Mouse (Mus musculus) Muller cell, postnatal 12 days (primary cell): ENCODE results near the gene Slc16a10.

Experiments
- DNase-seq: peaks from one replicate; pipeline ENCODE4 v3.0.0-alpha.2; 2015; ENCODE audit errors: inconsistent ontology term

The Slc16a10 gene

DNA sequence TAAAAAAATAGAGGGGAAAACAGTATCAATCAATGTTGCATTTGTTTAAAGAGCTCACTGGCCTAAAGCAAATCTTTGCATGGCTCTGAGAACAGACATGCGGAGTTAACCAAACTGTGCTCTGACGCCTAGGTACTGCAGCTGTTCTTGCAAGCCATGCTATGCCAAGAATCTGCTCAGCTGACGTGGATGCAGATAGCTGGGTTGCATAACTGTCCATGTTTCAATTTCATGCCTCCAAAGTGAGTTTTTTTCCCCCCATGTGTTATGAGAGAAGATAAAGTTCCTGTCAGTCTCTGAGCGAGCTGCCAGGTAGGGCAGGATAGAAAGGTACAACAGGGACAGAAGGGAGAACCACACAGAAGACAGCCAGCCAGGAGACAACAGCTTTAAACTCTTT lies 72.8 kb downstream of the Slc16a10 start:
- DNase-seq = no peak

DNA sequence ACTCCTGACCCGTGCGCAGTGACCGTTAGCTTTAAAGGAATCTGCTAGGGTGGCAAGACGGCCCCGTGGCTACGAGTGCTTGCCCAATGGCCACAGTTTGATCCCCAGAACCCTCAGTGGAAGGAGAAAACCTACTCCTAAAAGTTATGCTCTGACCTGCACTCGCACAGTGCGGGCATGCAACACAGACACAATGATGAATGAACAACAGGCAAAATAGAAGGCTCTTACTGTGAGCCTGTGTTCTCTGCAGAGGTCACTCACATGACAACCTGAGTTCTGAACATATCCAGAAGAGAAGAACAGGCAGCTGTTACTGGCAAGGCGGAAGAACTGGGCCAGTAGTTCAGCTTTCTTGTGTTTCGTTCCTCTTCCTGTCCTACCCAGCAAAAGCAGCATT lies 73.5 kb downstream of the Slc16a10 start:
- DNase-seq = no peak

DNA sequence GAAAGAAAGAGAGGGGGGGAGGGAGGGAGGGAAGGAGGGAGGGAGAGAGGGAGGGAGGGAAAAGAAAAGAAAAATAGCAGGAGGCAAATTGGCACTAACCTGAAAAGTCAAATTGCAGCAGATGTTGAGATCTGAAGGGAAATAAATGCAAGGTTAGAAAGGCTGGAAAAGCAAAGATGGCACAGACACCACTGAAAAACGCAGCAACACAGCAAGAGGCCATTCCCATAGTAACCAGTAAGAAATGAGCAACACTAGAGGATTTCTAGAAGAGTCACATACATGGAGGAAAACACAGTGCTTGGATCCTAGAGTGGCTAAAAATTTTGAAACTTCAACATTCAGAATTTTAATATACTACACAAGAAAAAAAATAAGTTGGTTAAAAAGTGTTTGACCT lies 74.5 kb downstream of the Slc16a10 start:
- DNase-seq = no peak

DNA sequence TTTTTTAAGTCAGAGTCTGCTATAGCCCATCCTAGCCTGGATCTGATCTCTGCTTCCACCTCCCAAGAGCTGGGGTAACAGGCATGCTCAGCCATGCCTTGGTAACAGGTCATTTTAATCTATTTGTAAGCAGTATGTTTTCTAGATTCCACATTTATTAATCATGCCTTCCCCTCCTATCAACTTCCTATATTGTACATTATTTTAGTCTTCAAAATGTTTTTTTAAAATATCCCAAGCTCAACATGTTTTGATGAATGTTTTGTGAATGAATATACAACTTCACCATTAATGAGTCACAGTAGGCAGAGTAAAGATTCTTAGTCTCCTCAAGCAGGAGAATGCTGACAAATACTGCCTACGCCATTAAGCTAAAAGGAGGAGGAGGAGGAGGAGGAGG lies 75.0 kb downstream of the Slc16a10 start:
- peak; percentile 9 for DNase-seq

DNA sequence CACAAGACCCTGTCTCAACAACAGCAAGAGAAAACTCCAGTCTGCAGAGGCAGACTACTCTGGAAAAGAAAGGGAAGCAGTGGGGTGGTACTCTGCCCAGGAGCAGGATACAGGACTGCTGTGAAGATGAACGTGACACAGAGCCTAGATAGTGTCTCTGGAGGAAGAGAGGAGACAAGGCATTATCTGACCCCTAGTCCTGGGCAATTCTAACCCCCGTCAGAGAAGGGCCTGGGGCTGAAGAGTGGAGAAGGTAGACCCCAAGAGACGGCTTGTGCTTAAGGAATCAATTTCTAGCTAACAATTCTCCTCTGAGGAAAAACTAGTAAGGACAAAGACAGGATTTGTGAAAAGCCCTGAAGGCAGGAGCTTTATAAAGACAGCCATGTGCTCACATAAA lies 76.7 kb downstream of the Slc16a10 start:
- DNase-seq = no peak

DNA sequence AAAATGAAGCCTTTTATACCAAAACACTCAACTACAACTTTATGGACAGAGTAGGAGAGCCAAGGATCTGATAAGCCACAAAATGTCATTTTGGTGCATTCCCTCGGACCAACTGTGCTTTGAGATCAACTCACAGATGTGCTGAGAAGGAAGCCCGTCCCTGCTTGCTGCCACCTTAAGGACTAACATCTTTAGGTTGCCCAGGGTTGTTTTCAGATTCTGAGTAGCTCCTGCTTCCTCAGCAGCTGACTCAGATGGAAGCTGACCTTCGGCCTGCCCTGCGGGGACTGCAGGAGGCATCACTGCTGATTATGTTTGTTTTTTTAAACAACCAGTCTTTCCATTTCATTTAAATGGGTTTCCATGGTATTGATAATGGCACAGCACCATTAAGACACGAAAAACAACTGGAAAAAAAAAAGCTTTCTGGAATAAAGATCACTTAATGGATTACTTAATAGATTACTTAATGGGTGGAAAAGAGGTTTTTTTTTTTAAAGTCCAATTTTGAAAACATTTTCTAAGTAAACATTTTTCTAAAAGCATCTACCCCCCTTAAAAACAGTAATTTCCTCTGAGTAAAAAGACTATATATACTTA lies 78.7 kb downstream of the Slc16a10 start:
- DNase-seq = no peak

DNA sequence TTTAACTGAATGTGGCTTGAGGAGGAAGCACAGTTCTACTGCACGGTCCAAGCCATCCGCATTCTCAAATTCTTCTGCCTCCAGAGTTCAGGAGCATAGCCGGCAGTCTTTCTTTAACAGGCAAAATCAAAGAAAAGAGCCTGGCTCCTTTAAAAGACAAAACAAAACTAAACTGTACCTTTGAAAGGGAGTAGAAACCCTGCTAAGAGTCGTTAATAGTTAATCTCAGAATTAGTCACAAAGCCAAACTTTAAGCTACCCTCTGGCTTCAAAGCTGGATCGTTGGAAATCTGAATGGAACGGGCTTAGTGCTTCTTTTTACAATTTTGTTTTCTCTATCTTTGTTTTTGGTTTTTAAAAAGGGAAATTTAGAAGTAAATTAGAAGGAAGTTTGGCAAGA lies 79.2 kb downstream of the Slc16a10 start:
- no peak for DNase-seq

DNA sequence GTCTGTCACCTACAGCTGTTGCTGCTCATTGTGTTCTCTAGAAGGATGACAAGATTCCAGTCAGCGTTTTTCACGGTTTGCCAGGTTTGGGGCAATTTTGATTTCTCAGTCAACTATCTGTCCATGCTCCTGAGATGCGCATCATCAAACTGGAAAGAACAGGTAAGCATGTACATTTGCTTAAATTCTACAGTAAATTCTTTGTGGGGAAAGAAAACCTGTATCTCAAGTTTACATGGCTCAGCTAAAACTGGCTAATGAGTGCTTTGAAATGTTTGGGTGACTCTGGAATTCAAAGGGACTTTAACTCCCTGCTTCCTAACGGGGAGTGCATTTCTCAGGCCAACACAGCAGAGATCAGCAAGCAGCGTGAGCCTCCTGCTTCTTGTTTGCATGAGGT lies 80.1 kb downstream of the Slc16a10 start:
- no peak for DNase-seq

DNA sequence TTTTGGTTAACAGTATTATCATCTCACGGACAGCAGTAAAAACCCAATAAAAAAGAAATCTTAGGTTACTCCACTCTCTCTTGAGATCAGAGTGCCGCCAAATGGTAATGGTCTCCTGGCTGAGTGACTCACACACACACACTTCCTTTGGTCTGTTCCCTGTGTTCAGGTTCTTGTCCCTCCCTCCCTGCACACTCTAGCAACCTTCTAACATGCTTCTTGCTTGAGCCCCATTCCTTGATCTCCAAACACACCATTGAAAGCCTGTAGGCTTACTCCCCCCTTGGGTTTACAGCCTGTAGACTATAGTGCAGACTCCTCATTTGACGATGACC lies 83.3 kb downstream of the Slc16a10 start:
- no peak for DNase-seq

DNA sequence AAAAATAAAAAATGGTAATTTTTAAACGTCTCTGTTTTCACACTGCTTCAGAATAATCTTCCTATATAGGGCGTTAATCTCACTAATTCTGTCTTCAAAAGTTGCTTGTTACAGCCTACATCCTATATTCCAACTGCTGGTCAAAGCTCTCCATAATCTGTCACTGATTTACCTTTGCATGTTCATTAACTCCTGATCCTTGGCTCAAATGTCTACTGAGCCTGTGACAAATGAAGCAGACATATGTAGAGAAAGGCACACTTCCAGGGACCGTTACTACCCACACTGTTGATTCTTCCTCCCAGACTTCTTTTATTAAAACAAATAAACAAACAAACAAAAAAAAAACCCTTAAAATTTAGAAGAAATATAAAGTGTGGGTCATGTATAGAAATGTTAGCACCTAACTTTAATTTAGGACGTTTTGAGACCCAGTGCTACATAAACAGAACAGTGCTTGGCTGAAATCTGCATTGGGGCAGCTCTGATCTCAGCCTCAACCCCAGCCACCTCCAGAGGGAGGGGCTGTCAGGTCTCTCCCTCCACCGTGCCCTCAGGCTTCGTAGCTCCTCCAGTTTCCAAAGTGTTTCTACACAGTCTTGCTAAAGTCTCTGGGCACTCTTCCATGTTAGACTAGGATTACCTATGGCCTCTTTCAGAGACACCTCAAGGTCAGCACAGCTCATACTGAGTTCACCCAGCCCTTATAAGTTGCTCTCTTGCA lies 83.8 kb downstream of the Slc16a10 start:
- DNase-seq = no peak

DNA sequence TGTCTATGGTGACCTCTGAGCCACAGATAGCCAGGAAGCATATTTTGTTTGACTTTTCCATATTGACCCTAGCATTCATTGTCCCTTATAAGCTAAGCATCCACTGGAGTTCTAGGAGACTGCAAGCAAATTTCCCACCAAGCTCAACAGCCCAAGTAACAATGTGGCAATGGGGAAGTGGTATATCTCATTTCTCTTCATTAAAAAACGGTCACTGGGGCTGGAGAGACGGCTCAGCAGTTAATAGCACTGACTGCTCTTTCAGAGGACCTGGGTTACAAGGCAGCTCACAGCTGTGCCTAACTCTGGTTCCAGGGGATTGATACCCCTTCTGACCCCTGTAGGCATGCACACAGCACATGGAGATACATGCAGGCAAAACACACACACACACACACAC lies 84.4 kb downstream of the Slc16a10 start:
- no peak for DNase-seq

DNA sequence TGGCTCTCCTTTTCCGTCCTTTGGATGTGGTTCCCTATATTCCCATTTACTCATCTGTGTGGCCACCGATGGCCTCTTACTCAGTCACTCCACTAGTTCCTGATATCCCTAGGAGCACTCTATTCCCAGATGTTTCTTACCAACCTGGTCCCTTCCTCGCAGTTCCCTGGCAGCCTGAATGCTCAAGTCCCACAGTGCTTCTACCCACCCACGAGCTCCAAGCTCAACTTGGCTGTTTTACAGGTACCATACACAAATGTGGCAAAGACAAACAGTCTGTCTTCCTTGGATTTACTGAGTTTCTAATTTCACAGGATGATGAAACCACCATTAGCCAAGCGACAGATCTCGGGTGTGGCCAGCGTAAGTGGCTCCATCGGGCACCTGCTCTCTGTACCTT lies 87.6 kb downstream of the Slc16a10 start:
- DNase-seq = no peak

DNA sequence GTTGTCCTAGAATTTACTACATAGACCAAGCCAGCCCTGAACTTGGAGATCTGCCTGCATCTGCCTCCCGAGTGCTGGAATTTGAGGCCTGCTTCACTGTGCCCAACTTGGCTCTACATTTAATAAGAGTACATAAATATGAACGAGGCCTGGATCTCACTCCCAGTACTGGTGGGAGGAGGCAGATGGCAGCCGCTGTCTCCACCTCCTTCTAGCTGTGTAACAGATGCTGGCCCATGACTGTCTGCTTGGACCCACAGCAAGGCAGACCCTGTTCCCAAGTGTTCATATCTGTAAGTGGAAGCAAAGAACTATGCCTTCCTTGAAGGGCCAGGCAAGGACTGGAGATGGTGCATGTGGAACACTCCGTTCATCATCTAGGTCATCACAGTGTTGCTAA lies 88.2 kb downstream of the Slc16a10 start:
- no peak for DNase-seq

DNA sequence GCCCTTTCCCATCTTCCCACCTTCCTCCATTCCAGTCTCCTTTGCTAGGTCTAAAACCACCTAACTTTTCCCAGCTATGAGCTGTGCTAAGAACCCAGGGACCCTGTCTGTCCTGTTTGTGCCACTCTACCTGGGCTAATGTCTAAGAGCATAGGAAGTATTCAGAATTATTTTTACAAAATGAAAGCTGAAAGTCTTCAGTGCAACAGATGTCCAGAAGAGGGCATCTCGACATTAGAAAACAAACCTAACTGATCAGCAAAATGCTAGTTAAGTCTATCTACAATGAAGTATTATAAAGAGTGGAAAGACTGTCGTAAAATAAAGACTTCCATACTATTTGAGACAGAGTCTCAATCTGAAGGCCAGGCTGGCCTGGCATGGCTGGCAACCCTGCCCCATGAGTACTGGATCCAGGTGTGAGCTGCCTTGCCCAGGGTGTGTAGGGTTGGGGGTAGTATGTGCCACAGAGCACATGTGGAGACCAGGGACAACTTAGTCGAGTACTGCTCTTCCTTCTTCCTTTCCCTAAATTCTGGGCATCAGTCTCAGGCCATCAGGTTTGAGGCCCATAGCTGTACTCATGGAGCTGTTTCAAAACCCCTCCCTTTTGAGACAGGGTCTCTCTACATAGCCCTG lies 88.7 kb downstream of the Slc16a10 start:
- peak; percentile 13 for DNase-seq

DNA sequence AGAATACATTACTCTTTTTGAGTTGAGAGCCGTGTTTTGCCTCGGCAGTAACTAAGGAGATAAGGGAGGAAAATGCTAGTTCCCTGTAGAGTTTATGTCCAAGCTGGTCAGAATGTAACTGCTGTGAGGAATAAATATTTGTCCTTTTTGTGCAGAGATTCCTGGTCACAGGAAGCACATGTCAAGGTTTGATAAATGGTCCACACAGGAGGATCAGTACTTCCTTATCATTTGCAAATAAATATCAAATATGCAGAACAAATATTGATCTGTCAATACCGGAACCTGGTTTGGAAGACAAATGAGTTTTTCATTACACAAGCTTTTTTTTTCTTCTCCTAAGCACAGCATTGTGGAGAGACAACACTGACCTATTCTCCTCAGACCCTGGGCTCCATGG lies 90.1 kb downstream of the Slc16a10 start:
- DNase-seq = no peak

DNA sequence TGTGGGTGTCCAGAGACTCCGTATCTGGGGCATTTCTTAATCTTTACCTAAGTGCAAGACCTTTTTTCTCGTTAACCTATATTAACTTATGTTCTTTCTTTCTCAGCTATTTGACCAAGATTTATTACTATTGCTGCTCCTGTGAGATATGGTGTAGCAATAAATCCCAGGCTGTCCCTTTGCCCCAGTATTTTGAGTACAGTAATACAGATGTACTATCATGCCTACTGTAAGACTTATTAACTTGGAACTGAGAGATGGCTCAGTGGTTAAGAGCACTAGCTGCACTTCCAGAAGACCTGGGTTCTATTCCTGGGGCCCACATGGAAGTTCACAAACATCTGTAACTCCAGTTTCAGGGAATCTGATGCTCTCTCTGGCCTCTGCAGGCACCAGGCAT lies 91.3 kb downstream of the Slc16a10 start:
- DNase-seq = no peak

DNA sequence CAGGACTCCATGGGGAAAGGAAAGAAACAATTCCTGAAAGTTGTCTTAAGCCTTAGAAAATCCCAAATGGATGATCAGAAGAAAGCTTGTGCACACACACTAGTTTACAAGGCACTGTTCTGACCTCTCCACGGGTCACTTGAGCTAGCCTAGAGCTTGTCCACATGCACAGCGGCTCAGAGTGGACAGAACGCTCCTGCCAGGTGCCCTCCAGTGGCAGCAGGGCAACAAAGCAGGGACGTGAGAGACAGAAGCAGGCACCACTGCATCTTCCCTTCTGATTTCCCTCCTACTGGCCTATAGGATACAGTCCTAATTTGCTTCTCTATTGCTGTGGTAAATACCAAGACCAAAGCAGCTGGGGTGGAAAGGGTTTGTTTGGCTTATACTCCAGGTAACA lies 100.7 kb downstream of the Slc16a10 start:
- no peak for DNase-seq

DNA sequence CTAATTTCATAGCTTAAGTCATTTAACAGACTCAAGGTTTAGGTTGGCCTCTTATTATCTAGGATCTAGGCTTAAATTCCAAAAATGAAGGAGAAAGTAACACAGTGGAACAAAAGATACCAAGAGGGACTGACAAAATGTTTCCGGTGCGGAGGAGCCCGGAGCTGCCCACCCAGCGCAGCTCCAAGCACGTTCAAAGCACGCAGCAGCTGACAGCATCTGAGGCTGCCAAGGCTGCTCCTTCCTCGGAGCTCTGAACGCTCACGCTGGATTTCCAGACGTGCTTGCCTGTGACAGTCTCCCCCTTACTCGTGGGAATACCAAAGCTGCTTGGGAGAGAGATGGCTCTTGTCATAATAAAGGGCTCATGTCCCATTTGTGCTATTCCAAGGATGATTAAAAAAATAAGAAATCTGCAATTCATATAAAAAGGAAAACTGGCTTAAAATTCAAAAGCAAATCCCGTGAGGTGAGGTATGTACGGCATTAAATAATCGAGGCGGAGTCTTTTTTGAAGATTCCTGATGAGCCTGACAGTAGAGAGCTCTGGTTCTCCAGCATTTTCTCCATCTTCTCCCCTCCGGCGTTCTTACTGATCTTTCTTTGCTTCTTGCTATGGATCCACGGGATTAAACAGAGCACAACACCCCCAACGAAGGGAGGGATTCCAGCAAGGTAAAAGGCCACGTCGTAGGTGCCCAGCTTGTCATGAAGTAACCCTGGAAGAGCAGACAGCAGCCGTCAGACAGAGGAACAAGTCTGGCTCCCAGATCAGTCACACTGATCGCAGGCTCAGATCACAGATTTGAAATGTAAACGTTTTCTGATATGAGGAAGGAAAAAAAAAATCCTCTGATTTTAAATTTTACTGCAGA lies 105.1 kb downstream of the Slc16a10 start:
- DNase-seq = no peak

DNA sequence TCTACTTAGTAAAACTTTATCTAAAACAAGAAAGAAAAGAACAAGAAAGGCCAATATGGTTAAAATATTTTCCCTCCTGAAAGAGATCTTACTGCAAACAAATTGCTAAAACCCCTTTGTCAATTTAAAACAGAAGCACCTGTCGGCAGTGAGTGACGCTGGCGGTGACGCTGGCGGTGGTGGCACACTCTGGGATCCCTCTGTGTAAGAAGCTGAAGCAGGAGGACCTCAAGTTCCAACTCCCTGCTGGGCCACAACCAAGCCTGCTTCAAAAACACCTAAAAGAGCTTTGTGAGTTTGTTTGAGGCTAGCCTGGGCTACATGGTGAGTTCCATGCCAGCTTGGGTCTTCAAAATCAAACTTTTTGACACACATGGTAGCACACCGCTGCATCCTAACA lies 107.1 kb downstream of the Slc16a10 start:
- DNase-seq = no peak

DNA sequence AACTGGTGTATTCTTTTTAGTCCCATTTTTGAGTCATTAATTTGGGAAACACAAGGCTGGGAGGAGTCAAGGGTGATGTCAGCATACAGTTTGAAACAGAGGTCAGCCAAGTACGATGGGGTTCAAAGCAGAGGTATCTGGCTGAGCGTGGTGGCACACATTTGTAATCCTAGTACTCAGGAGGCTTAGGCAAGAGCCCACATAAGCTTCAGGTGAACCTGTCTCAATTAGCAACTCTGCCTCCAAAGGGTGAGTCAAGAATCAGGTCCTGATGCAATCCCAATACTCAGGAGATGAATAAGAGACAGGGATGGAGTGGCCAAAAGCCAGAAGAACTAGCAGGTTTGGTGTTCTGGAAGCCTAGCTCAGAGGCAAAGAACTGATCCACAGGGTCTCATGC lies 109.2 kb downstream of the Slc16a10 start:
- DNase-seq = no peak

DNA sequence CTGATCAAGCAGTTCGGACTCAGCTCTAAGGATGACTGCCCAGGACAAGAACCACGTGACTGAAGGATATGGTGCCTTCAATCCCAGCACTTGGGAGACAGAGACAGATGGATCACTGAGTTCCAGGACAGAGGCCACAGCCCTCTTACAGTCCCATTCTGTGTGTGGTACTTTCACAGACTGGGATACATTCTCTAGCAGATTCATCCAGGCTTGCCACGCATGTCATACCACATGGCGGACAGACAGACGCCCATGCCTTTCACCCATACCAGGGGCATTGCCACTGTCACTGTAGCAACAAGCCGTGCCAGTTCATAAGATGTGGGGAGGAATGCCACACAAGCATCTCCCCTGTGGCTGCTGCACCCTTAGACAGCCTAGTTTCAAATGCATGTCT lies 111.3 kb downstream of the Slc16a10 start:
- no peak for DNase-seq

DNA sequence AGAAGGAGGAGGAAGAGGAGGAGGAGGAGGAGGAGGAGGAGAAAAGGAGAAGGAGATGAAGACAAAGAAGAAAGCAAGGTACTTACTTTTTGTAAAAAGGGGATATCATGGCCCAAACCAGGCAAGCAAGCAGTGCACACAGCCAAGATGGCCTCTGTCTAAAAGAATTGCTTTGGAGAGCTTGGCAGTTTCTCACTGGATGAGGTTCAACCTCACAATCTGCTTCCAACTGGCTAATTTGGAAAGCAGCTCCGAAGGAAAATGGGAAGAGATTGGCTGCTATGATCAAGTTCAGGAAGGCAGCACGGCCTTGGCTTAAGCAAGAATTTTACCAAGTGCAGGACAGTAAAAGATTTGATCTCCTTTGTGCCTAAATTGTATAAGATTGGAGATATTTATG lies 112.4 kb downstream of the Slc16a10 start:
- no peak for DNase-seq

DNA sequence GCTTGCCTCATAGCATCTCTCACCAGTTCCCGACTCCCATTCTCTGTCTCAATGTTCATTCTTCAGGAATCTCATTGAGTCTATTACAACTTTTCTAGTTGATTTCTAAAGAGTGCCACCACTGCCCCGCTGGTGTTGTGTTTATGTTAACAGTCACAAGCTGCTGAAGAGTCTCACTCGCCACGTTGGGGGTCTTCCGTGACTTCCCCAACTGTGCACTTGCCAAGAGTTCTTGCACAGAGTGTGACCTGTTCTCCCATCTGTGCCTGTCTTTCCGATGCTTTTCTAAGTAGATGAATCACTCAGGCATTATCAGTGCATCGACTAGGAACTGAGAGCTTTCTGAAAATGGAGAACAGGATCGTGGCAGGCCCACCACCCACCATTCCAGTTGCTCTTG lies 114.0 kb downstream of the Slc16a10 start:
- DNase-seq = no peak
